Mouse (Mus musculus) forebrain, embryonic 10.5 days (tissue): ENCODE results near the gene Vmn1r9. TPM values are rescaled to one million over a fixed set of nuclear protein-coding genes. Genes with fewer than 3 reads are reported as not detected.
"Not testable (repeated sequence)": the region's sequence is repeated elsewhere in the genome, so short reads cannot be mapped to it uniquely, and the experiment has no call there.

ENCODE experiments used
- DNase-seq: peaks from one replicate; pipeline ENCODE4 v3.0.0-alpha.2; 2017; ENCODE audit warnings: low spot score; ENCODE audit errors: extremely low spot score
- H3K27ac ChIP-seq: fragments of 300-500 bp; sonication (generic); 2 replicates; pipeline ENCODE4 v1.5.1; 2016; ENCODE audit warnings: mild to moderate bottlenecking
- H3K27me3 ChIP-seq: fragments of 300-500 bp; sonication (generic); 2 replicates; pipeline ENCODE4 v1.6.1; 2016; ENCODE audit warnings: mild to moderate bottlenecking; ENCODE audit not compliant: poor library complexity, severe bottlenecking
- H3K36me3 ChIP-seq: fragments of 300-500 bp; sonication (generic); replicated peaks from 2 replicates; pipeline ENCODE4 v1.6.1; 2016; ENCODE audit warnings: mild to moderate bottlenecking, moderate library complexity
- H3K4me1 ChIP-seq: fragments of 300-500 bp; sonication (generic); 2 replicates; pipeline ENCODE4 v1.6.1; 2016
- H3K4me3 ChIP-seq: fragments of 300-500 bp; sonication (generic); 2 replicates; pipeline ENCODE4 v1.5.1; 2016; ENCODE audit warnings: mild to moderate bottlenecking, moderate library complexity
- H3K9me3 ChIP-seq: fragments of 300-500 bp; sonication (generic); 2 replicates; pipeline ENCODE4 v1.6.1; 2016; ENCODE audit warnings: mild to moderate bottlenecking, moderate library complexity
- WGBS: fragments of 180-500 bp; shearing (Covaris S2); methylation state at CpG from one replicate; pipeline ENCODE4 v1.1.7; 2016; 5-methylcytosine and 5-hydroxymethylcytosine counted together
- polyA plus RNA-seq: library from polyadenylated mRNA; unstranded; fragments of >200 nt; fragmentation: Nextera tagmentation; extraction: Ambion mirVana; gene quantifications from 2 replicates; pipeline ENCODE4 v1.2.1, GENCODE M21; 2016

The Vmn1r9 gene
- not detected in 2 replicates for polyA plus RNA-seq

- no peaks in the 10 kb centered on the region for H3K9me3 ChIP-seq
- no peak for DNase-seq
- 78% methylated on average over 2 of the region's 2 CpGs for WGBS
- H3K4me1 ChIP-seq: no peaks in the 10 kb centered on the region
- no peaks in the 10 kb centered on the region for H3K27me3 ChIP-seq
- H3K4me3 ChIP-seq: no peak within 1 kb of the TSS
- H3K36me3 ChIP-seq: no peaks in the 10 kb centered on the region
- H3K27ac ChIP-seq: no peak within 1 kb of the TSS
Measured at GRCm38 (mm10) chr6:57066487-57066886, at the start of gene Vmn1r9. Vmn1r9 (plus strand) TSS chr6:57066787.

GRCm38 (mm10) chr6:57025224-57025623 lies 41.4 kb upstream of the Vmn1r9 start, which contains the start of gene Vmn1r7:
Vmn1r7 (minus strand) TSS chr6:57025324.
- not testable (repeated sequence) for H3K4me1 ChIP-seq, H3K4me3 ChIP-seq, H3K27ac ChIP-seq, DNase-seq, H3K36me3 ChIP-seq, H3K9me3 ChIP-seq, H3K27me3 ChIP-seq
- WGBS: 91% methylated on average over 2 of the region's 2 CpGs

- Histone ChIP-seq H3K9me3 (no peaks in the 10 kb centered on the region), H3K36me3 (no peaks in the 10 kb centered on the region), H3K27ac (no peak within 1 kb of the TSS), H3K27me3 (no peaks in the 10 kb centered on the region), H3K4me3 (no peak within 1 kb of the TSS), H3K4me1 (no peaks in the 10 kb centered on the region)
- DNase-seq: no peak
Measured at GRCm38 (mm10) chr6:57031984-57032383, 34.6 kb upstream of the Vmn1r9 start, which contains the start of gene Vmn1r8. Vmn1r8 (plus strand) TSS chr6:57032284.

GRCm38 (mm10) chr6:57034674-57035073 lies 31.9 kb upstream of the Vmn1r9 start:
- no peaks in the 10 kb centered on the region for H3K27me3 ChIP-seq
- DNase-seq: no peak
- H3K4me1 ChIP-seq: no peaks in the 10 kb centered on the region
- 87% methylated on average over 2 of the region's 2 CpGs for WGBS
- no peaks in the 10 kb centered on the region for H3K36me3 ChIP-seq
- H3K9me3 ChIP-seq: no peaks in the 10 kb centered on the region
- no peak overlapping the region for H3K4me3 ChIP-seq
- no peak overlapping the region for H3K27ac ChIP-seq

- Histone ChIP-seq H3K9me3 (no peaks in the 10 kb centered on the region), H3K4me3 (no peak overlapping the region), H3K27me3 (no peaks in the 10 kb centered on the region), H3K4me1 (no peaks in the 10 kb centered on the region), H3K36me3 (no peaks in the 10 kb centered on the region), H3K27ac (no peak overlapping the region)
- no peak for DNase-seq
Measured at GRCm38 (mm10) chr6:57063730-57064129, 2.9 kb upstream of the Vmn1r9 start.

GRCm38 (mm10) chr6:57106358-57106757 lies 39.8 kb downstream of the Vmn1r9 start:
- 83% methylated on average over 1 of the region's 1 CpGs for WGBS
- no peaks in the 10 kb centered on the region for H3K27me3 ChIP-seq
- no peaks in the 10 kb centered on the region for H3K36me3 ChIP-seq
- no peak overlapping the region for H3K27ac ChIP-seq
- H3K9me3 ChIP-seq: no peaks in the 10 kb centered on the region
- DNase-seq: no peak
- no peaks in the 10 kb centered on the region for H3K4me1 ChIP-seq
- H3K4me3 ChIP-seq: no peak overlapping the region

- WGBS: 85% methylated on average over 3 of the region's 3 CpGs
- no peaks in the 10 kb centered on the region for H3K36me3 ChIP-seq
- H3K27ac ChIP-seq: no peak within 1 kb of the TSS
- H3K4me3 ChIP-seq: no peak within 1 kb of the TSS
- H3K4me1 ChIP-seq: no peaks in the 10 kb centered on the region
- H3K27me3 ChIP-seq: no peaks in the 10 kb centered on the region
- DNase-seq: no peak
- no peaks in the 10 kb centered on the region for H3K9me3 ChIP-seq
Measured at GRCm38 (mm10) chr6:57109154-57109553, 42.6 kb downstream of the Vmn1r9 start, which contains the start of gene Vmn1r10. Vmn1r10 (plus strand) TSS chr6:57109454.

Other genes starting within 250 kb of the Vmn1r9 start
- gene Fkbp9, start 234.7 kb upstream of the Vmn1r9 start, polyA plus RNA-seq: 58.4 and 63.8 TPM in 2 replicates
- 57.7 and 59.9 TPM in 2 replicates for gene Nt5c3, start 142.9 kb upstream of the Vmn1r9 start, polyA plus RNA-seq
- 0.33 and 0.36 TPM in 2 replicates for gene Vmn1r4, start 142.8 kb upstream of the Vmn1r9 start, polyA plus RNA-seq
- gene Vmn1r5, start 96.5 kb upstream of the Vmn1r9 start, polyA plus RNA-seq: not detected in 2 replicates
- not detected in 2 replicates for gene Vmn1r6, start 69.5 kb upstream of the Vmn1r9 start, polyA plus RNA-seq
- not detected in 2 replicates for gene Vmn1r7, start 41.5 kb upstream of the Vmn1r9 start, polyA plus RNA-seq
- gene Vmn1r8, start 34.5 kb upstream of the Vmn1r9 start, polyA plus RNA-seq: not detected in 2 replicates
- gene Vmn1r10, start 42.7 kb downstream of the Vmn1r9 start, polyA plus RNA-seq: not detected in 2 replicates
- gene Vmn1r11, start 66.7 kb downstream of the Vmn1r9 start, polyA plus RNA-seq: not detected in 2 replicates
- not detected in 2 replicates for gene Vmn1r12, start 90.1 kb downstream of the Vmn1r9 start, polyA plus RNA-seq
- not detected in 2 replicates for gene Vmn1r13, start 136.5 kb downstream of the Vmn1r9 start, polyA plus RNA-seq
- not detected in 2 replicates for gene Vmn1r14, start 164.9 kb downstream of the Vmn1r9 start, polyA plus RNA-seq
- gene Vmn1r15, start 191.2 kb downstream of the Vmn1r9 start, polyA plus RNA-seq: 0.07 TPM in 1 of 2 replicates, not detected in the other